Mouse (Mus musculus): ENCODE results near the gene Mctp2. TPM values are rescaled to one million over a fixed set of nuclear protein-coding genes. Genes with fewer than 3 reads are reported as not detected.

Mctp2 gene
- polyA plus RNA-seq, 1 experiment from 2014 or later: 0.19 TPM

DNA sequence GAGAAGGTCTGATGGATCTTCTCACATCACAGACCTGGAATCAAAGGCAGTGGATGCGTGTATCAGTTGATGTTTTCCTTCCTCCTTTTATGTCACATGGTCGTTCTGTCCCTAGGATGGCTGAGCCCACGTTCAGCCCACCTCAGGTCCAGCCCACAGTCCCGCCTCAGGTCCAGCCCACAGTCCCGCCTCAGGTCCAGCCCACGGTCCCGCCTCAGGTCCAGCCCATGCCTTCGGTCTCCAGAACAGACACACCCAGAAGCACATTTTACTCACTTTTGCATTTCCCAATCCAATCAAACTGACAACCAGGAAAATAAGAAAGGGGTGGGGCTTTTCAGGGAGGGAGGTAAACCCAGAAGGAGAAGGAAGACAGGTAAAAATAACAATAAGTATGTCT, 5.2 kb upstream of the Mctp2 start:
- Histone ChIP-seq H3K27me3 (ENCODE audit: control insufficient read depth, insufficient read depth, low read length) (0 out of 2 replicates have a peak, but pooled peaks cover under 1% of the 10 kb centered on the region), H3K9me3 (ENCODE audit: control insufficient read depth, low read length) (no peaks in the 10 kb centered on the region), H3K36me3 (ENCODE audit: control insufficient read depth, insufficient read depth, low read length) (no peaks in the 10 kb centered on the region), H3K4me1 (ENCODE audit: control insufficient read depth, insufficient read depth, low read length) (no peaks in the 10 kb centered on the region), H3K4me2 (ENCODE audit: low read depth) (no peak overlapping the region), H3K27ac (ENCODE audit: low read depth, low read length) (no peak overlapping the region), H3K4me3 (ENCODE audit: low read depth, low read length) (no peak overlapping the region), H3K9ac (ENCODE audit: low read length) (no peak overlapping the region)
- DNase-seq (ENCODE audit: low spot score) (no peak), ATAC-seq (ENCODE audit: insufficient read depth, low FRiP score, low TSS enrichment) (no peak)
- 69% methylated on average over 8 of the region's 8 CpGs for whole genome bisulfite sequencing

DNA sequence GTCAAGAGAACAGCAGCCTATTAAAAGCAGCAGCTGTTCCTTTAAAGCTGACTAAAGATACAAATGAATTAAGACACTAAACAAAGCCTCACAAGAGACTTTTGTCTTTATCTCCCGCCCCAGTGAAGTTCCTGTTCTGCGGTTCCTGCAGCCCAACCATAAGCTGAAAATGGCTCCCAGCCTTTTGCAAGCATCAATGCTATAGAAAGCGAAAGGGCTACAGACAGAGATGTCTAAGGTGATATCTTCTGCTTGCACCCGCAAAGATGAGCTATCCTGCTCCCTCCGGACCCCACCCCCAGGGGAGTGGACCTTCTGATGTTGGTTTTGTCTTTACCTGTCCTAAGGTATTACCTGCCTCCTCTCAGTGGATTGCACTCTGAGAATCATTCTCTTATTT, 1.7 kb upstream of the Mctp2 start:
- H3K9ac ChIP-seq (ENCODE audit: low read length): no peak overlapping the region
- H3K27me3 ChIP-seq (ENCODE audit: control insufficient read depth, insufficient read depth, low read length): 0 out of 2 replicates have a peak, but pooled peaks cover 4% of the 10 kb centered on the region
- no peaks in the 10 kb centered on the region for H3K36me3 ChIP-seq (ENCODE audit: control insufficient read depth, insufficient read depth, low read length)
- no peaks in the 10 kb centered on the region for H3K9me3 ChIP-seq (ENCODE audit: control insufficient read depth, low read length)
- H3K4me2 ChIP-seq (ENCODE audit: low read depth): no peak overlapping the region
- H3K4me1 ChIP-seq (ENCODE audit: control insufficient read depth, insufficient read depth, low read length): no peaks in the 10 kb centered on the region
- ATAC-seq (ENCODE audit: insufficient read depth, low FRiP score, low TSS enrichment) (no peak), DNase-seq (ENCODE audit: low spot score) (no peak)
- no peak overlapping the region for H3K27ac ChIP-seq (ENCODE audit: low read depth, low read length)
- no peak overlapping the region for H3K4me3 ChIP-seq (ENCODE audit: low read depth, low read length)
- WGBS: 79% methylated on average over 5 of the region's 5 CpGs

- Histone ChIP-seq H3K4me1 (ENCODE audit: control insufficient read depth, insufficient read depth, low read length) (no peaks in the 10 kb centered on the region), H3K9me3 (ENCODE audit: control insufficient read depth, low read length) (no peaks in the 10 kb centered on the region), H3K4me2 (ENCODE audit: low read depth) (peak overlapping the region; percentile 84), H3K27ac (ENCODE audit: low read depth, low read length) (no peak overlapping the region), H3K27me3 (ENCODE audit: control insufficient read depth, insufficient read depth, low read length) (0 out of 2 replicates have a peak, but pooled peaks cover 4% of the 10 kb centered on the region), H3K9ac (ENCODE audit: low read length) (no peak overlapping the region), H3K36me3 (ENCODE audit: control insufficient read depth, insufficient read depth, low read length) (no peaks in the 10 kb centered on the region), H3K4me3 (ENCODE audit: low read depth, low read length) (peak overlapping the region; percentile 39)
- DNase-seq (ENCODE audit: low spot score) (no peak), ATAC-seq (ENCODE audit: insufficient read depth, low FRiP score, low TSS enrichment) (no peak)
- 6% methylated on average over 7 of the region's 7 CpGs for WGBS
These were observed 439 bp upstream of the Mctp2 start for GRCm38 (mm10) chr7:72306847-72307246.

DNA sequence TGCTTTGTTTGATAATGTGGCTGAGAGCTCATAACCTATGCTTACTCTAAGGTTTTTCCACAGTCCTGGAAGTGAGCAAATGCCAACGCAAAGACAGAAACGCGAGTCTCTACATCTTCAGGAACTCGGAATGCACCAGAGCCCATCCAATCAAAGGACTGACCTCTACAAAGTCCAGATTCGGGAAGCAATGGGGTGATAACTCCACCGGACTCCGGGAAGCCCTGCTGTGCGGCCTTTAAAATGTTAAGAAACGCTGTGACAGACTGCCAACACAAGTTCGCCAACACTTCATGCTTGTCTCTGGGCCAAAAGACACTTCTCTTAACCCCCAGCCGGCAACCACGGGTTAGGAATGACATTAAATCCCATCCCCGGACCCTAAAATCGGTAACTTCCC, 437 bp downstream of the Mctp2 start:
- Histone ChIP-seq H3K27ac (ENCODE audit: low read depth, low read length) (no peak overlapping the region), H3K9ac (ENCODE audit: low read length) (no peak overlapping the region)
- WGBS: 2% methylated on average over 14 of the region's 14 CpGs

GRCm38 (mm10) chr7:72301667-72302066, 4.7 kb downstream of the Mctp2 start:
- 72% methylated on average over 4 of the region's 4 CpGs for WGBS
- 0 out of 2 replicates have a peak, but pooled peaks cover 4% of the 10 kb centered on the region for H3K27me3 ChIP-seq (ENCODE audit: control insufficient read depth, insufficient read depth, low read length)
- H3K36me3 ChIP-seq (ENCODE audit: control insufficient read depth, insufficient read depth, low read length): no peaks in the 10 kb centered on the region
- H3K4me1 ChIP-seq (ENCODE audit: control insufficient read depth, insufficient read depth, low read length): no peaks in the 10 kb centered on the region
- no peak overlapping the region for H3K4me2 ChIP-seq (ENCODE audit: low read depth)
- no peak overlapping the region for H3K27ac ChIP-seq (ENCODE audit: low read depth, low read length)
- no peak overlapping the region for H3K9ac ChIP-seq (ENCODE audit: low read length)
- no peak for DNase-seq (ENCODE audit: low spot score)
- no peak overlapping the region for H3K4me3 ChIP-seq (ENCODE audit: low read depth, low read length)
- H3K9me3 ChIP-seq (ENCODE audit: control insufficient read depth, low read length): no peaks in the 10 kb centered on the region
- no peak for ATAC-seq (ENCODE audit: insufficient read depth, low FRiP score, low TSS enrichment)

More for the DNA sequence above, 437 bp downstream of the Mctp2 start:
- Histone ChIP-seq H3K4me2 (ENCODE audit: low read depth) (peak overlapping the region; percentile 84), H3K9me3 (ENCODE audit: control insufficient read depth, low read length) (no peaks in the 10 kb centered on the region), H3K4me3 (ENCODE audit: low read depth, low read length) (peak overlapping the region; percentile 39), H3K4me1 (ENCODE audit: control insufficient read depth, insufficient read depth, low read length) (no peaks in the 10 kb centered on the region), H3K27me3 (ENCODE audit: control insufficient read depth, insufficient read depth, low read length) (0 out of 2 replicates have a peak, but pooled peaks cover 4% of the 10 kb centered on the region), H3K36me3 (ENCODE audit: control insufficient read depth, insufficient read depth, low read length) (no peaks in the 10 kb centered on the region)
- DNase-seq (ENCODE audit: low spot score): peak; percentile 13
- no peak for ATAC-seq (ENCODE audit: insufficient read depth, low FRiP score, low TSS enrichment)

GRCm38 (mm10) chr7:72299726-72300125, 6.7 kb downstream of the Mctp2 start:
- Histone ChIP-seq H3K36me3 (ENCODE audit: control insufficient read depth, insufficient read depth, low read length) (no peaks in the 10 kb centered on the region), H3K4me3 (ENCODE audit: low read depth, low read length) (no peak overlapping the region), H3K4me1 (ENCODE audit: control insufficient read depth, insufficient read depth, low read length) (no peaks in the 10 kb centered on the region), H3K27ac (ENCODE audit: low read depth, low read length) (no peak overlapping the region), H3K4me2 (ENCODE audit: low read depth) (no peak overlapping the region), H3K9me3 (ENCODE audit: control insufficient read depth, low read length) (no peaks in the 10 kb centered on the region), H3K27me3 (ENCODE audit: control insufficient read depth, insufficient read depth, low read length) (no peaks in the 10 kb centered on the region), H3K9ac (ENCODE audit: low read length) (no peak overlapping the region)
- 87% methylated on average over 6 of the region's 6 CpGs for WGBS
- DNase-seq (ENCODE audit: low spot score) (no peak), ATAC-seq (ENCODE audit: insufficient read depth, low FRiP score, low TSS enrichment) (no peak)

GRCm38 (mm10) chr7:72297013-72297412, 9.4 kb downstream of the Mctp2 start:
- Histone ChIP-seq H3K36me3 (ENCODE audit: control insufficient read depth, insufficient read depth, low read length) (no peaks in the 10 kb centered on the region), H3K9ac (ENCODE audit: low read length) (no peak overlapping the region), H3K4me1 (ENCODE audit: control insufficient read depth, insufficient read depth, low read length) (no peaks in the 10 kb centered on the region), H3K4me3 (ENCODE audit: low read depth, low read length) (no peak overlapping the region), H3K9me3 (ENCODE audit: control insufficient read depth, low read length) (no peaks in the 10 kb centered on the region), H3K27ac (ENCODE audit: low read depth, low read length) (no peak overlapping the region), H3K27me3 (ENCODE audit: control insufficient read depth, insufficient read depth, low read length) (no peaks in the 10 kb centered on the region), H3K4me2 (ENCODE audit: low read depth) (no peak overlapping the region)
- WGBS: 89% methylated on average over 5 of the region's 5 CpGs
- ATAC-seq (ENCODE audit: insufficient read depth, low FRiP score, low TSS enrichment) (no peak), DNase-seq (ENCODE audit: low spot score) (no peak)

DNA sequence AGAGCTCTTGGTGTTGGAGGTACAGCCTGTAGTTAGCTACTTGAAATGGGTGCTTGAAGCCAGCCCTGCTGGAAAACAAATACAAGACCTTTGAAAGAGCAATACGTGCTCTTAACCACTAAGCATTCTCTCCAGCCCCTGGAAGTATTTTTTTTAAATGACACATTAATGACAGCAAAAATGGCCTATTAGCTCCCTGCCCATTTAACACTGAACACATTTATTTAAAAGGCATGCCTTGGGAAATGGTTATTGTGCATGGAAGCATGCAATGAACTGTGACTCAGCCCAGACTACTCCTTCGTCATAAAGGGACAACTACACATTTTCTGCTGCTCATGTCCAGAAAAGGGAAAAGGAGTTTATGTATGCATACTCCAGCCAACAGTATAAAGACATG, 10.2 kb downstream of the Mctp2 start:
- DNase-seq (ENCODE audit: low spot score) (no peak), ATAC-seq (ENCODE audit: insufficient read depth, low FRiP score, low TSS enrichment) (no peak)
- Histone ChIP-seq H3K9me3 (ENCODE audit: control insufficient read depth, low read length) (no peaks in the 10 kb centered on the region), H3K27me3 (ENCODE audit: control insufficient read depth, insufficient read depth, low read length) (no peaks in the 10 kb centered on the region), H3K4me2 (ENCODE audit: low read depth) (no peak overlapping the region), H3K4me3 (ENCODE audit: low read depth, low read length) (no peak overlapping the region), H3K9ac (ENCODE audit: low read length) (no peak overlapping the region), H3K36me3 (ENCODE audit: control insufficient read depth, insufficient read depth, low read length) (no peaks in the 10 kb centered on the region), H3K4me1 (ENCODE audit: control insufficient read depth, insufficient read depth, low read length) (no peaks in the 10 kb centered on the region), H3K27ac (ENCODE audit: low read depth, low read length) (no peak overlapping the region)
- 44% methylated on average over 2 of the region's 2 CpGs for WGBS

DNA sequence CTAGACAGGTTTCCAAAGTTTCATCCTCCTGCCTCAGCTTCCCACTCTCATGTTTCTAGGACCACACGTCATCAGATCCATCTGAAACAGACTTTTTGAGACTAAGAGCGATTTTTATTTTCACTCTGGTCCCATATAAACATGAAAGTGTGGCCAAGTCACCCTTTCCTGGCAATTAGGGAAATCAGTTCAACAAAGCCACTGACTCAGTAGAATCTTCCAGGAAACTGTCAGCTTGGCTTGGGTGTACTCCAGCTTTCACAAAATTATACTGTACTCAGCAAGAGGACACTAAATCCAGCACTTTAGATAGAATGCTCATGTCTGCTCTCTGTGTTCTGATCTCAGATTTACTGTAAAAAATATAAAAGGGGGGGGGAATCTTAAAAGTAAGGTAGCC, 11.5 kb downstream of the Mctp2 start:
- Histone ChIP-seq H3K27ac (ENCODE audit: low read depth, low read length) (no peak overlapping the region), H3K4me2 (ENCODE audit: low read depth) (no peak overlapping the region), H3K4me1 (ENCODE audit: control insufficient read depth, insufficient read depth, low read length) (no peaks in the 10 kb centered on the region), H3K9me3 (ENCODE audit: control insufficient read depth, low read length) (no peaks in the 10 kb centered on the region), H3K4me3 (ENCODE audit: low read depth, low read length) (no peak overlapping the region), H3K9ac (ENCODE audit: low read length) (no peak overlapping the region), H3K36me3 (ENCODE audit: control insufficient read depth, insufficient read depth, low read length) (no peaks in the 10 kb centered on the region), H3K27me3 (ENCODE audit: control insufficient read depth, insufficient read depth, low read length) (no peaks in the 10 kb centered on the region)
- DNase-seq (ENCODE audit: low spot score) (no peak), ATAC-seq (ENCODE audit: insufficient read depth, low FRiP score, low TSS enrichment) (no peak)
- 86% methylated on average over 2 of the region's 2 CpGs for WGBS

All from neural tube, embryonic 11.5 days (tissue).